Mouse (Mus musculus) erythroblast, embryonic 14.5 days (primary cell): ENCODE results near the gene Fam32a. TPM values are rescaled to one million over a fixed set of nuclear protein-coding genes. Genes with fewer than 3 reads are reported as not detected.
A peak's percentile ranks its signal among the peaks of the same experiment; 100 is the strongest.

Experiments used
- H3K27me3 ChIP-seq: 2 replicates; pipeline ENCODE4 v1.6.1; 2012; ENCODE audit warnings: inconsistent platforms; ENCODE audit not compliant: control insufficient read depth
- H3K36me3 ChIP-seq: 2 replicates; pipeline ENCODE4 v1.6.1; 2012; ENCODE audit warnings: mild to moderate bottlenecking, inconsistent platforms; ENCODE audit not compliant: control insufficient read depth
- H3K4me1 ChIP-seq: 2 replicates; pipeline ENCODE4 v1.6.1; 2012; ENCODE audit warnings: inconsistent platforms; ENCODE audit not compliant: control insufficient read depth
- H3K4me3 ChIP-seq: replicated peaks from 2 replicates; pipeline ENCODE3; 2012; ENCODE audit warnings: moderate library complexity, mild to moderate bottlenecking, inconsistent platforms
- H3K9me3 ChIP-seq: 2 replicates; pipeline ENCODE4 v1.6.1; 2012; ENCODE audit warnings: low read length, inconsistent platforms, mixed read lengths; ENCODE audit not compliant: control insufficient read depth
- GATA1 ChIP-seq: IDR thresholded peaks from 2 replicates; pipeline ENCODE4 v1.6.1; 2012; ENCODE audit warnings: low read length, inconsistent platforms, mixed read lengths
- TAL1 ChIP-seq: IDR thresholded peaks from 3 replicates; pipeline ENCODE4 v1.6.1; 2012; ENCODE audit warnings: low read length, inconsistent platforms, mixed read lengths
- polyA plus RNA-seq: library from polyadenylated mRNA; stranded (reverse); fragments of >175 nt; gene quantifications from 2 replicates; pipeline ENCODE4 v1.2.3, GENCODE M21; 2012

The Fam32a gene
- polyA plus RNA-seq, 1 experiment: 8.4 TPM

- Histone ChIP-seq H3K4me3 (no peak overlapping the region), H3K27me3 (peaks cover 9% of the 10 kb centered on the region), H3K4me1 (no peaks in the 10 kb centered on the region; the same call in 1 of the 2 replicates), H3K9me3 (no peaks in the 10 kb centered on the region), H3K36me3 (no peaks in the 10 kb centered on the region)
- TF ChIP-seq TAL1: no peak
- TF ChIP-seq GATA1: no peak
Observed at GRCm38 (mm10) chr8:72208582-72208981, 10.9 kb upstream of the Fam32a start.

- H3K4me3 ChIP-seq: no peak overlapping the region
- no peaks in the 10 kb centered on the region for H3K9me3 ChIP-seq
- H3K4me1 ChIP-seq: no peaks in the 10 kb centered on the region; the same call in 1 of the 2 replicates
- H3K27me3 ChIP-seq: peaks cover 16% of the 10 kb centered on the region
- TF ChIP-seq TAL1 (no peak), GATA1 (no peak)
- no peaks in the 10 kb centered on the region for H3K36me3 ChIP-seq
Observed at GRCm38 (mm10) chr8:72210222-72210621, 9.3 kb upstream of the Fam32a start.

DNA sequence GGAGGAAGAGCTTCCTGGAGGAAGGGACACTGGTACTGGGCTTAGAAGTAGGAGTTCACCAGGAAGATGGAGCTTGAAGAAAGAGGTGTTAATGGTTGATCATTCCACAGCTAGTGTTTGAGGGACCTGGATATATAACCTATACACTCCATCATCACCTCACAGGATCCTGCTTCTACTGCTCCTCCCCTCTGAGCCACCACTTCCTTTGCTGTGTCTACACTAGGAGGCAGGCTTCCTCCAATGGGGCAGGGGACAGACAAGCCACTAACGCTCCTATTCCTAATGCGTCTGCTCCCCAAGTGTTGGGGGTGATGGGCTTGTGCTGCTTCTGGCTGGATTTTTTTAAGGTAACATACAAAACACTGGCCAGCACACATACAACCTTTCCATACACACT, 8.8 kb upstream of the Fam32a start:
- Histone ChIP-seq H3K4me3 (no peak overlapping the region), H3K27me3 (peaks cover 18% of the 10 kb centered on the region), H3K9me3 (no peaks in the 10 kb centered on the region), H3K4me1 (no peaks in the 10 kb centered on the region; the same call in 1 of the 2 replicates), H3K36me3 (no peaks in the 10 kb centered on the region)
- no peak for TF ChIP-seq TAL1
- TF ChIP-seq GATA1: no peak

DNA sequence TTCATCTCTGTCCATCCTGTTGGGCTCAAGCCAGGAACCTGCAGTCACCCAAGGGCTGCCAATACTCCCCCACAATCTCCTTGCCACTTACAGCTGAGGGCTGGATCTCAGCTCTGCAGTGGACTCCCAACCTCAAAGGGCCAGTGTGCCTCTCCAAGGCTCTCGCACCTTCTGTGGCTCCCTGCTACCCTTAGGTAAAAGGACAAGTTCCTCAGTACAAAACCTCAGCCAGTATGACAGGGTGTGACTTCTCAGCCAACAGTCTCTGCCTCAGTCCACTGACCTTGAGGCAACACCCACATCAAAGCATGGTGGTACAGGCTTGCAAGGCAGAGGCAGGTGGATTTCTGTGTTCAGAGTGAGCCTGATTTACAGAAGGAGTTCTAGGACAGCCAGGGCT, 7.7 kb upstream of the Fam32a start:
- H3K4me3 ChIP-seq: no peak overlapping the region
- no peaks in the 10 kb centered on the region for H3K9me3 ChIP-seq
- TF ChIP-seq GATA1 (no peak), TAL1 (no peak)

DNA sequence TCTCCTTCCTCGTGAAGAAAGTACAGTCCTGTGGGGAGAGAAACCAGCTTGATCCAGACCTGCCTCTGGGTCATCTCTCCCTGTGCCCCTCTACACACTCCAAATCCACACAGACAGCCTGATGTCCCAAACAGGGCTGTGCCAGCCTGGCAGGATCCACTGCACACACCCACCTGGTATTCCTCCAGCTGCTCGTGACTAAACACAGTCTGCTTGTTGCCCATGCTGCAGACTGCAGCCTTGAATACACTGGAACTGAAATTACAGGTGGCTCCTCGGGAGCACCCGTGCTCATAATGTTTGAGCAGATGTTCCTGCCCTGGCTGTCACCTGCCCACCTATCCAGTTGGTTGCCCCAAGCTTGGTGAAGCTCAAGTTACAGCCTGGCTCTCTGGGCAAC, 6.8 kb upstream of the Fam32a start, which contains the start of gene Cib3:
Gene Cib3, minus strand, starts transcription at position 87 of the 400 bp plus-strand sequence.
- no peaks in the 10 kb centered on the region for H3K9me3 ChIP-seq
- peaks cover 20% of the 10 kb centered on the region for H3K27me3 ChIP-seq
- no peaks in the 10 kb centered on the region for H3K36me3 ChIP-seq
- no peaks in the 10 kb centered on the region; the same call in 1 of the 2 replicates for H3K4me1 ChIP-seq
- H3K4me3 ChIP-seq: no peak within 1 kb of the TSS
- no peak for TF ChIP-seq GATA1
- no peak for TF ChIP-seq TAL1

More for the DNA sequence above, 7.7 kb upstream of the Fam32a start:
- Histone ChIP-seq H3K27me3 (peaks cover 19% of the 10 kb centered on the region), H3K36me3 (no peaks in the 10 kb centered on the region), H3K4me1 (no peaks in the 10 kb centered on the region; the same call in 1 of the 2 replicates)

GRCm38 (mm10) chr8:72213536-72213935, 6.0 kb upstream of the Fam32a start, which contains the start of gene Gm11034:
TSS of gene Gm11034 (minus strand) at chr8:72213636.
- peaks cover 20% of the 10 kb centered on the region for H3K27me3 ChIP-seq
- H3K4me3 ChIP-seq: no peak within 1 kb of the TSS
- peaks cover 2% of the 10 kb centered on the region for H3K4me1 ChIP-seq
- H3K36me3 ChIP-seq: no peaks in the 10 kb centered on the region
- TF ChIP-seq GATA1 (no peak), TAL1 (no peak)
- no peaks in the 10 kb centered on the region for H3K9me3 ChIP-seq

- TF ChIP-seq TAL1 (no peak), GATA1 (no peak)
- Histone ChIP-seq H3K9me3 (no peaks in the 10 kb centered on the region), H3K4me3 (no peak overlapping the region), H3K36me3 (no peaks in the 10 kb centered on the region), H3K4me1 (peaks cover 12% of the 10 kb centered on the region), H3K27me3 (peaks cover 20% of the 10 kb centered on the region)
Observed at GRCm38 (mm10) chr8:72215060-72215459, 4.5 kb upstream of the Fam32a start.

DNA sequence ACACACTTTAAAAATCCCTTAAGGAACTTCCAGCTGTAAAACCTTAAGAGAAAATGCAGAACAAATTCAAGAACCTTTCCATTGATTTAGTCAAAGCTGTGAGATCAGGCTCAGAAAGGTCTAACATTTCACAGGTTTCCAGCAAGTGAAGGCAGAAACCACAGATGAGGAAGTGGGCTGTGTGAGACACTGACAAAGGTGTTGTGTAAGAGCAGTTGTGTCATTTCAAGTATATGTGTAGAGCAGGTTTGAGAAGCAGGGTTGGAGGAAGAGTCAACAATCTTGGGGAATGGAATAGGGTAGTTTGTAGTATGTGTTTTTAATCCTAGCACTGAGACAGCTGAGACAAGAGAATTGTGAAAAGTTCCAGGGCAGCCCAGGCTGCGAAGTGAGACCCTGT, 3.7 kb upstream of the Fam32a start:
- peaks cover 2% of the 10 kb centered on the region for H3K36me3 ChIP-seq
- peaks cover 18% of the 10 kb centered on the region for H3K27me3 ChIP-seq
- TF ChIP-seq GATA1 (no peak), TAL1 (no peak)
- no peak overlapping the region for H3K4me3 ChIP-seq
- H3K4me1 ChIP-seq: peaks cover 20% of the 10 kb centered on the region
- H3K9me3 ChIP-seq: no peaks in the 10 kb centered on the region

DNA sequence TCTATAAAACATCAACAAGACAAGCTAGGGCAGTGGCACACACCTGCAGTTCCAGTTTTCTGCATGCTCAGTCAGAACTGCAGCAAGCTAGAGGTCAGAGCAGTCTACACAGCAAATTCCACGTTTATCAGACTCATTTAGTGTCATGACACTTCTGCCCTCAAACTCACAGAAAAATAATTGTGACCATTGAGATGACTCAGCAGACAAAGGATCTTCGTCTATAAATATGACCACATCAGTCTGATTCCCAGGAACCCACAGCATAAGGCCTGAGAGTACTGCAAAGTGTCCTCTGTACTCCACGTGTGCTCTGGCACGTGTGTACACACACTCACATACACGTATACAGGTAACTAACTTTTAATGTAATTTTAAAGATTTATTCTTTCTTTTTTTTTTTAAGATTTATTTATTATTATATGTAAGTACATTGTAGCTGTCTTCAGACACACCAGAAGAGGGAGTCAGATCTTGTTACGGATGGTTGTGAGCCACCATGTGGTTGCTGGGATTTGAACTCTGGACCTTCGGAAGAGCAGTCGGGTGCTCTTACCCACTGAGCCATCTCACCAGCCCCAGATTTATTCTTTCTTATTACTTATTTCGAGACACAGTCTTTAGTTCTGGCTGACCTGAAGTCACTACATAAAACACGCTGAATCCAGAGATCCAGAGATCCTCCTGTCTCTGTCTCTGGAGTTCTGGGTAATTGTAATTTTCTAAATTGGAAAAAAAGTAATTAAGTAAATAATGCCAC, 569 bp upstream of the Fam32a start:
- Histone ChIP-seq H3K4me3 (peak overlapping the region; percentile 91), H3K27me3 (peaks cover 11% of the 10 kb centered on the region), H3K9me3 (no peaks in the 10 kb centered on the region), H3K36me3 (peaks cover 31% of the 10 kb centered on the region), H3K4me1 (peaks cover 38% of the 10 kb centered on the region)
- no peak for TF ChIP-seq GATA1
- no peak for TF ChIP-seq TAL1

DNA sequence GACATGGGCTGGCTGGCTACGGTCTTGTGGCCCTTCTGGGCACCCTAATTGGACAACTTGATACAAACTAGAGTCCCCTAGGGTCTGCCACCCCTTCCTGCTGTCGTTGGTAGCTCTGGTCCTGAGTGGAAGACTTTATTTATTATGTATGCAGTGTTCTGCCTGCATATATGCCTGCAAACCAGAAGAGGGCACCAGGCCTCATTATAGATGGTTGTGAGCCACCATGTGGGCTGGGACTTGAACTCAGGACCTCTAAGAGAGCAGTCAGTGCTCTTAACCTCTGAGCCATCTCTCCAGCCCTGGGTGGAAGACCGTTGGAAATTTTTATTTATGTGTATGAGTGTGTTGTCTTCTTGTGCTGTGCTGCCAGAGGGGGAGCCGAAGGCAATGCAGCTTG, 1.2 kb downstream of the Fam32a start:
- Histone ChIP-seq H3K27me3 (peaks cover 2% of the 10 kb centered on the region; the same call in 1 of the 2 replicates), H3K36me3 (peaks cover 33% of the 10 kb centered on the region), H3K4me3 (peak overlapping the region; percentile 91), H3K9me3 (no peaks in the 10 kb centered on the region), H3K4me1 (peaks cover 40% of the 10 kb centered on the region)
- TF ChIP-seq GATA1 (no peak), TAL1 (no peak)
